Mouse (Mus musculus): Measurements from ENCODE around the gene Acoxl.

Gene Acoxl

GRCm38 (mm10) chr2:127937079-127937478 is 98.4 kb downstream of the Acoxl start:
- DNase-seq (ENCODE audit: low read depth, low spot score), result peak; percentile 35

DNA sequence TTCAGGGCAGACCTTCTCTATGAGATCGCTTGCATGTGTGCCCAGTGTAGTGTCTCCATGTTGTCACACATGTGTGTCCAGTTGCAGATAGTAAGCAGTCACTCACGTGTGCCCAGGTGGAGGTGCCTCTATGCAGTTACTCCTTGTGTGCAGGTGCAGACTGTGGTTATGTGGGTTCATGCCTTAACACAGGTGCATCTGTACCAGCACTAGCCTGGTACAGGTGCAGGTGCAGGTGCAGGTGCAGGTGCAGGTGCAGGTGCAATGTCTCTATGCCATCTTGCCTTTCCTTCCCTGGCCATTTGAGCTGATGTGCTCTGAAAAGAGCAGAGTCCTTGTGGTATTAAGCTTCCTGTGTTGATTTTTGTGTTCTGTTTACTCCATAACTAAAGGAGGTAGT is 100.5 kb downstream of the Acoxl start:
- no peak for DNase-seq (ENCODE audit: low read depth, low spot score)

DNA sequence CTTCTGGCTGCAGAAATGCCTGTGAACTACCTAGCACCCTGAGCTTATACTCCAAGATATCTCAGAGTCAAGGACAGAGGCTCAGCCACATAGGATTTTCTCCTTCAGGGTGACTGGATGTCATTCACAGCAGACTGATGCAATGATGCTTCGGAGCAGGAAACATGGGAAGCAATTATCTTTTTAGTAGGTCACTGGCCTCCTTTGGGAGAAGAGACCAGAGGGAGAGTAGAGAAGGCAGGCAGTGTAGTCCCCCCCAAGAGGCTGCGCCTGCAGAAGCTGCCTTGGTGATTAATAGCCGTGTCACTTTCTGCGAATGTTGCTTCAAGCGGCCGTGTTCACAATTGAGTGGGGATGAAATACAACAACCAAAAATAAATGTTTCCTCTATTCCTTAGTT is 121.9 kb downstream of the Acoxl start:
- DNase-seq (ENCODE audit: low read depth, low spot score), result no peak

DNA sequence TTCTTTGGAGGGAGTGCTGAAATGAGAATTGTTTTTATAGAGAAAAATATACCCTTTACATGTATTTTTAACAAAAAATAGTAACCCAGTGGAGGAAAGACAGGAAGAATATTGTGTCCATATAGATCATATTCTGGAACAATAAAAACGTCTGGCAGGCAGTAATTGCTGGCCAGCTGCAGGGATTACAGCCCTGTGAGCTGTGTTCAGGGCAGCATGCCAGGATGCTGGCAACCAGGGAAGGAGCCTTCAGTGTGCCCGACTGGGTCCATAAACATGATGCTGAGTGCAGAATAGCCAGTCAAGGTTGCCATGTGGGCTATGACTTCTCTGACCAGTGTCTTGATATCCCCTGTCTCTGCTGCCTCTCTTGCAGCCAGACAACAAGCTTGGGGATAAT is 122.5 kb downstream of the Acoxl start:
- no peak for DNase-seq (ENCODE audit: low read depth, low spot score)

- no peak for DNase-seq (ENCODE audit: low read depth, low spot score)
These were observed 123.2 kb downstream of the Acoxl start for GRCm38 (mm10) chr2:127961802-127962433.

DNA sequence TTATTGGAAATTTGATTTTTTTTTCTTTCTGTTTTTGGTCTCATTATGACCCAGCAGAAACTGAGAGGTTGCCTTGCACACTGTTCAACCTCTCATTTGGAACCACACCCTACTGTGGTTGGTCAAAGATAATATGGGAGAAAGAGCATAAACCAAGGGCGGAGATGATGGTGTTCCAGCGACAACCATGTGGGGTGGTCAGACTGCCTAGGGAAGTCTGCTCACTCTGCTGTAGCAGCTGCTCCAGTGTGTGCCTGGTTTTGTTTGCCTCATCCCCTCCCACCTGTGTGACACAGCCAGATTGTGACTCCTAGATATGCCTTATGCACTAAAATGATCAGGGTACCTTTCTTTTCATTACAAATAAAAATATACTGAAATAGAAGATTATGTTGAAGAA is 130.3 kb downstream of the Acoxl start:
- no peak for DNase-seq (ENCODE audit: low read depth, low spot score)

DNA sequence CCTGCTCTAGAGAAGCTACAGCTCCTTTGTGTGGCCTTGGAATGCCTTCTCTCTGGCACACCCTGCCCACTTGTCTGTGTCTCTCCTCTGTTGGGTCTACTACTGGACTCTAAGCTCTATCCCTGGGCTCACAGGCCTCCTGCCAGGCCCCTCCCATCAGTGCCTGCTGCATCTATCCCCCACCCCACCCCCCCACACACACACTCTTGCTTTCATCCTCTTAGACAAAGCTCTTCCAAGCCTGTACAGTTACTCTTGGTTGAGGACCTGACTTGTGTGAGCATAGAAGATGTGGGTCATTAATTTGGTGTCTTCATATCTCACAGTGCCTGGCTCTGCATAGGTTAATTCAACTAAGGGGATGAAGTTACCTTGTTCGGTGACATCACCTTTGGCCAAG is 137.6 kb downstream of the Acoxl start:
- DNase-seq (ENCODE audit: low read depth, low spot score), result no peak

GRCm38 (mm10) chr2:127978601-127979230 is 140.0 kb downstream of the Acoxl start:
- no peak for DNase-seq (ENCODE audit: low read depth, low spot score)

GRCm38 (mm10) chr2:127982610-127983009 is 143.9 kb downstream of the Acoxl start:
- no peak for DNase-seq (ENCODE audit: low read depth, low spot score)

- DNase-seq (ENCODE audit: low read depth, low spot score), result no peak
These were observed 144.6 kb downstream of the Acoxl start for GRCm38 (mm10) chr2:127983301-127983700.

DNA sequence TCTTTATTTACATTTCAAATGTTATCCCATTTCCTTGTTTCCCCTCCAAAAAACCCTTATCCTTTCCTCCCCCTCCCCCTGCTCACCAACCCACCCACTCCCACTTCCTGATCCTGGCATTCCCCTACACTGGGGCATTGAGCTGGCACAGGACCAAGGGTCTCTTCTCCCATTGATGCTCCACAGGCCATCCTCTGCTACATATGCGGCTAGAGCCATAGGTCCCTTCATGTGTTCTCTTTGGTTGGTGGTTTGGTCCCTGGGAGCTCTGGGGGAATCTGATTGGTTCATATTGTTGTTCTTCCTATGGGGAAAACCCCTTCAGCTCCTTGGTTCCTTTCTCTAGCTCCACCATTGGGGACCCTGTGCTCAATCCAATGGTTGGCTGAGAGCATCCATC is 145.3 kb downstream of the Acoxl start:
- no peak for DNase-seq (ENCODE audit: low read depth, low spot score)

DNA sequence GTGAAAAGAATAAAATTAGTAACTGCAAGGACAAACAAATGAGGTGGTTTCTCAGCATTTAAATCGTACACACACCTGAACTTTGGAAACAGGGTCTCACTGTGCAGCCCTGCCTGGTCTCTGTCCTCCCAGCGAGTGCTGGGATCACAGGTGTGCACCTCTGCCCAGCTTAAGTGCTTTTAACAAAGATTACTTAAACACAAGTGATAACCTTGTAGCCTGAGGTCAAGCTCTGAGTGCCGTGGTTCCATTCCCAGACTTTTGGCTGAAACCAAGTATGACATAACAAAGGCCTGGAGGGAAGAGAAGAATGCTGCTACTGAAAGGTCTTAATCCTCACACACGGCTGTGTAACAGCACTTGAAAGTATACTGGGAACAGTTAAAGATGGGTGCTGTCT is 149.0 kb downstream of the Acoxl start:
- DNase-seq (ENCODE audit: low read depth, low spot score), result peak; percentile 36

DNA sequence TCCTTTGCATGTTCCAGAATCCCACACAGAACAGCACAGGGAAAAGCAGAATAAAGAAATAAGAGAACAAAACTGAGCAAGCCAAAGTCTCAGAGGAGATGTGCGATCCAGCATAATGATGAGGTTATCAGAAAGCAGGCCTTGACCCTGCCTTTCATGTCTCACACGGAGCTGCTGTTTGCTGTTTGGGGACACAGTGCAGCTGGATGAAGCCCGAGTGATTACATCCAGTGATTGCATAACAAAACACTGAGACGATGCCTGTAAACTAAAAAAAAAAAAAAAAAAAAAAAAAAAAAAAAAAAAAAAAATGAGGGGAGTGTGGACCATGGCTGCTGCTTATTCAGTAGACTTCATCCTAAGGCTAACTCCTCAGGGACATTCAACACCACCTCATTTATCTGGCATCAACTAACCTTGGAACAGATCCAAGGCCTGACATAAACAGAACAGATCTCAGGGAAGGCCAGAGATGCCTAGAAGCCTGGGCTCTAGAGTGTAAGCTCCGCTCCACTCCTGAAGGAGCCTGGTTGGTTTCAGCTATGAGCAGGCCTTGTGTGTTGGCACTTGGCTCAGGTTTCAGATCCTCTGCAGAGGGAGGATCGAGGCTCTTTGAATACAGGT is 152.3 kb downstream of the Acoxl start:
- no peak for DNase-seq (ENCODE audit: low read depth, low spot score)

DNA sequence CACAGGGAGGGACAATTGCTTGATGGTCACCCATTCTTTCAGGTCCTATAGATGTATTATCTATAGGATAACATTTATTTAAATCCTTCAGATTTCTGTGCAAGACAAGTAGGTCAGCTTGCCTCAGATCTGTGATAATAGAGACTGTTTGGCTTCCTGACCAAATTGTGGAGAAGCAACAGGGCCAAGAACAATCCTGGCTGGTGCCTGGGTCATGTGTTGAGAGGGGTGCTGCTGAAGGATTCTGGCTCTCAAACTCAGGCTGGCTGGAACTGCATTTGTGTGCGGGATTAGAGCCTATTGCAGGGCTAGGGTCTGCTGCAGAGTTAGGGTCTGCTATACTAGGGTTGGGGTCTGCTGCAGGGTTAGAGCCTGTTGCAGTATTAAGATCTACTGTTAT is 153.0 kb downstream of the Acoxl start:
- DNase-seq (ENCODE audit: low read depth, low spot score), result no peak

DNA sequence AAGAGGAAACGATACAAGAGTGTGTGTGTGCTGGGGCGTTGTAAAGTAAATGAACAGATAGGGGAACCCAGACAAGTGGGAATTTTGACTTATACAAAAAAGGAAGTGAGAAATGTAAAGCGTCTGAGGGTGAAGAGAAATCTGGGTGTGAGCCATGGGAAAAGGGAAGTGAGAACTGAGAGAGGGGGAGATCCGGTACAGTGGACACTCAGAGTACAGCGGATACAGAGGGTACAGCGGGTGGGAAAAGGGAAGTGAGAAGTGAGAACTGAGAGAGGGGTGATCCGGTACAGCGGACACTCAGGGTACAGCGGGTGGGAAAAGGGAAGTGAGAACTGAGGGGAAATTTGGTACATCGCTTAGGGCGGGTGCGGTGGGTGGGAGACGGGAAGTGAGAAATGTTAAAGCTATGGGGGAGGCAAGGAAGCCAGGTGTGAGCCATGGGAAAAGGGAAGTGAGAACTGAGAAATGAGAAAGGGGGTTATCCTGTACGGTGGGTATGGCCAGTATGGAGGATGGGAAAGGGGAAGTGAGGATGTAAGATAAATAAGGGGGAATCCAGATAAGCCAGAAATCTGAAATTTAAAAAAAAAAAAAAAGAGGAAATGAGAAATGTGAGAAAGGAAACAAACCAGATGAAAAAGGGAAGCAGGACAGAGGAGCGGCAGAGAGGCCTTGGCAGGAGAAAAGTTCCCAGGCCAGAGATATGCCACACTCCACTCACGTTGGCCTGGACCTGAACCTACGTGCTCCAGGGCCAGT is 170.2 kb downstream of the Acoxl start:
- DNase-seq (ENCODE audit: low read depth, low spot score), result no peak

DNA sequence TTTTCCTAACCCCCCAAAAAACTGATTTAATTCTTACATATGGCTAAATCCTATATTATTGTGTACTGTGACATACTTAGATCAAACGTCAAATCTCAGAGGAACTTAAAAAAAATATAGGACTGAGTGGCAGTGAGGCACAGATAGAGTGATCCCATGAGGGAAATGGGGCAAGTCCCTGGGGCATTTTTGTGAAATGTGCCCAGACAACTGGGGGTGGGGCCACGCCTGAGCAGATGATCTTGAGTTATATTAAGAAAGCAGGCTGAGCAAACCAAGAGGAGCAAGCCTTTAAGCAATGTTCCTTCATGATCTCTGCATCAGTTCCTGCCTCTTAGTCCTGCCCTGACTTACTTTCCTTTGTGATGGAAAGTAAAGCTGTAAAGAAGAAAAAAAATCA is 175.9 kb downstream of the Acoxl start:
- DNase-seq (ENCODE audit: low read depth, low spot score), result no peak

GRCm38 (mm10) chr2:128015602-128016001 is 176.9 kb downstream of the Acoxl start:
- no peak for DNase-seq (ENCODE audit: low read depth, low spot score)

GRCm38 (mm10) chr2:128020039-128020907 is 181.6 kb downstream of the Acoxl start:
- DNase-seq (ENCODE audit: low read depth, low spot score), result no peak

GRCm38 (mm10) chr2:128020908-128021193 is 182.2 kb downstream of the Acoxl start:
- DNase-seq (ENCODE audit: low read depth, low spot score), result no peak

GRCm38 (mm10) chr2:128023855-128024254 is 185.2 kb downstream of the Acoxl start:
- no peak for DNase-seq (ENCODE audit: low read depth, low spot score)

- DNase-seq (ENCODE audit: low read depth, low spot score), result no peak
These were observed 189.0 kb downstream of the Acoxl start for GRCm38 (mm10) chr2:128027696-128028095.

DNA sequence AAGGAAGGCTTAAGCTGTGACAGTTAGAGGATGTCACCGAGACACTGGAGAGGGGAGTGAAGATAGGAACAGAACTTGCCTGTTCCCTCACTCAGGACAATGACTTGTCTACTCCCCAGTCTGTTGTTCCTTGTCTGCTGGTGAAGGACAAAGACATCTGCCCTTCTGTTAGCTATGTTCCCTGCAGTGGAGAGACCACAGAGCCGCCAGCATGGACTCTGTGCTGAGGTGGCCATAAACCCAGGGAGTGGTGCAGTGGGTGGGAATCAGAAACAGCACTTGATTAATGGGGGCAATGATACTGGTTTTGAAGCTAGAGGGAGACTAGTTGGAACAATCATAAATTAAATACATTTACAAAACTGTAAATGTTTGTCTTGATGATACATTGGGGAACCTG is 191.3 kb downstream of the Acoxl start:
- no peak for DNase-seq (ENCODE audit: low read depth, low spot score)
